Mouse (Mus musculus) left cerebral cortex, adult 8-10 months (tissue): ENCODE results near the gene Dnah10. TPM values are rescaled to one million over a fixed set of nuclear protein-coding genes. Genes with fewer than 3 reads are reported as not detected.

Experiments used
- DNase-seq, 2 experiments: peaks; one replicate each; pipeline ENCODE4 v3.0.0; 2022; ENCODE audit warnings: low spot score in 2 of 2
- total RNA-seq, 4 experiments: library from RNA; stranded (reverse); gene quantifications; 2 replicates each; pipeline ENCODE4 v1.2.4; 2022

Gene Dnah10
- total RNA-seq, 4 experiments from 2014 or later = 0.59 to 0.72 (median 0.67) TPM

GRCm38 (mm10) chr5:124862871-124863741 lies 138.2 kb downstream of the Dnah10 start:
- DNase-seq = no peak

GRCm38 (mm10) chr5:124868981-124869380 lies 144.1 kb downstream of the Dnah10 start:
- DNase-seq = peak; percentile 36 to 52

- no peak for DNase-seq
These were observed 147.1 kb downstream of the Dnah10 start for GRCm38 (mm10) chr5:124872033-124872432.

- no peak for DNase-seq
These were observed 148.2 kb downstream of the Dnah10 start for GRCm38 (mm10) chr5:124873096-124873495.

- no peak for DNase-seq
These were observed 149.2 kb downstream of the Dnah10 start for GRCm38 (mm10) chr5:124873890-124874601.

GRCm38 (mm10) chr5:124879251-124879650 lies 154.4 kb downstream of the Dnah10 start:
- DNase-seq = no peak

- no peak for DNase-seq
These were observed 154.9 kb downstream of the Dnah10 start for GRCm38 (mm10) chr5:124879801-124880200.

GRCm38 (mm10) chr5:124883877-124884276 lies 159.0 kb downstream of the Dnah10 start:
- DNase-seq = peak in 1 of 2 experiments; percentile 81

Other genes with a start within 250 kb of the Dnah10 start
- gene Rilpl2, start 246.7 kb upstream of the Dnah10 start, total RNA-seq = 10 to 100 TPM; 13.3 to 18.3 (median 15.8) TPM
- 10 to 100 TPM; 19.0 to 29.8 (median 23.9) TPM for gene Snrnp35, start 242.0 kb upstream of the Dnah10 start, total RNA-seq
- gene Rilpl1, start 193.7 kb upstream of the Dnah10 start, total RNA-seq = 10 to 100 TPM; 51.6 to 69.0 (median 61.8) TPM
- gene Tmed2, start 184.4 kb upstream of the Dnah10 start, total RNA-seq = 100 to 1,000 TPM; 104 to 114 (median 110) TPM
- gene Ddx55, start 172.2 kb upstream of the Dnah10 start, total RNA-seq = 10 to 100 TPM; 24.9 to 28.0 (median 27.0) TPM
- gene Eif2b1, start 146.0 kb upstream of the Dnah10 start, total RNA-seq = 10 to 100 TPM; 30.2 to 38.8 (median 32.8) TPM
- gene Gtf2h3, start 145.9 kb upstream of the Dnah10 start, total RNA-seq = 10 to 100 TPM; 24.3 to 27.5 (median 25.7) TPM
- 10 to 100 TPM; 55.7 to 63.9 (median 61.6) TPM for gene Atp6v0a2, start 96.5 kb upstream of the Dnah10 start, total RNA-seq
- 10 to 100 TPM; 75.0 to 79.1 (median 78.1) TPM for gene Ccdc92, start 137.3 kb downstream of the Dnah10 start, total RNA-seq
- 10 to 100 TPM; 62.0 to 71.7 (median 64.9) TPM for gene Zfp664, start 137.6 kb downstream of the Dnah10 start, total RNA-seq